Mouse (Mus musculus) heart, adult 2 months (tissue): Measurements from ENCODE around the gene Prss16. TPM values are rescaled to one million over a fixed set of nuclear protein-coding genes. Genes with fewer than 3 reads are reported as not detected.
A peak's percentile ranks its signal among the peaks of the same experiment; 100 is the strongest.

Experiments used
- DNase-seq, 2 experiments: peaks; one replicate each; pipeline ENCODE4 v3.0.0; 2021
- H3K27ac ChIP-seq: fragments of 200-600 bp; 2 replicates; pipeline ENCODE4 v1.8.1; 2022
- H3K27me3 ChIP-seq: fragments of 200-500 bp; 2 replicates; pipeline ENCODE4 v1.6.1; 2012; ENCODE audit warnings: mild to moderate bottlenecking, low read length, inconsistent platforms, mixed read lengths; ENCODE audit not compliant: control insufficient read depth, insufficient read depth
- H3K36me3 ChIP-seq: fragments of 200-500 bp; 2 replicates; pipeline ENCODE4 v1.6.1; 2012; ENCODE audit warnings: low read length, inconsistent platforms; ENCODE audit not compliant: control insufficient read depth, insufficient read depth
- H3K4me1 ChIP-seq: fragments of 200-500 bp; 2 replicates; pipeline ENCODE4 v1.6.1; 2011; ENCODE audit warnings: low read length; ENCODE audit not compliant: control insufficient read depth, insufficient read depth
- H3K4me3 ChIP-seq: fragments of 200-600 bp; 2 replicates; pipeline ENCODE4 v1.8.1; 2022
- H3K79me2 ChIP-seq: fragments of 200-500 bp; replicated peaks from 2 replicates; pipeline ENCODE4 v1.6.1; 2012; ENCODE audit warnings: mild to moderate bottlenecking, inconsistent platforms, low read length, moderate library complexity, mixed read lengths; ENCODE audit not compliant: control insufficient read depth, insufficient read depth
- H3K9ac ChIP-seq: fragments of 200-500 bp; 2 replicates; pipeline ENCODE4 v1.6.1; 2012; ENCODE audit warnings: low read depth, mild to moderate bottlenecking, control low read depth, inconsistent platforms, low read length, mixed read lengths
- CTCF ChIP-seq: fragments of 200-600 bp; IDR thresholded peaks from 2 replicates; pipeline ENCODE4 v1.8.1; 2022; ENCODE audit warnings: antibody characterized with exemption, mild to moderate bottlenecking, moderate library complexity
- EP300 ChIP-seq: fragments of 200-500 bp; IDR thresholded peaks from 2 replicates; pipeline ENCODE4 v1.6.1; 2011; ENCODE audit warnings: low read depth, low read length, control low read depth; ENCODE audit not compliant: insufficient read depth
- POLR2A ChIP-seq: fragments of 200-500 bp; IDR thresholded peaks from 2 replicates; pipeline ENCODE4 v1.6.1; 2011; ENCODE audit warnings: mild to moderate bottlenecking, low read depth, low read length, control low read depth; ENCODE audit not compliant: insufficient read depth
- WGBS: fragments of 180-500 bp; shearing (Covaris S2); methylation state at CpG from one replicate; pipeline ENCODE4 v1.1.7; 2018; 5-methylcytosine and 5-hydroxymethylcytosine counted together
- intact Hi-C: fragments of 180-260 bp; cut with DNase I; formaldehyde crosslinking; loops from one replicate; pipeline ENCODE4 v1.15.1; 2025
- microRNA-seq, 2 experiments: library from miRNA; unstranded; fragments of <30 nt; microRNA quantifications; one replicate each; pipeline ENCODE4 v1.2.0; 2021
- polyA plus RNA-seq: library from polyadenylated mRNA; depleted of rRNA; stranded (reverse); fragments of >200 nt; gene quantifications from 2 replicates; pipeline ENCODE4 v1.2.3, GENCODE M21; 2012; rRNA removed
- total RNA-seq, 2 experiments: library from RNA; stranded (reverse); gene quantifications; 2 replicates each; pipeline ENCODE4 v1.2.3; 2021

The Prss16 gene
- total and polyA plus RNA-seq, 3 experiments: not detected

- H3K79me2 ChIP-seq: no peaks in the 10 kb centered on the region
- DNase-seq: peak; percentile 75 to 78
- no peaks in the 10 kb centered on the region for H3K27me3 ChIP-seq
- H3K4me1 ChIP-seq: no peaks in the 10 kb centered on the region
- H3K4me3 ChIP-seq: peak overlapping the region; percentile 96
- peak overlapping the region; percentile 97 for H3K27ac ChIP-seq
- TF ChIP-seq EP300 (peak; percentile 72; the same call in 1 of the 2 replicates), CTCF (no peak)
- intact Hi-C loops: loop anchor here (1.0 to 5.0 kb wide), 5 partner anchors 20 to 263 kb away; no protein-coding TSS in a partner anchor
- no peaks in the 10 kb centered on the region for H3K36me3 ChIP-seq
- WGBS: 5% methylated on average over 20 of the region's 20 CpGs
- H3K9ac ChIP-seq: peak overlapping the region; percentile 87
These were observed 34.6 kb downstream of the Prss16 start for GRCm38 (mm10) chr13:21974726-21975473.

- no peaks in the 10 kb centered on the region for H3K4me1 ChIP-seq
- peak overlapping the region; percentile 96 for H3K4me3 ChIP-seq
- under 1% methylated on average over 23 of the region's 23 CpGs for WGBS
- H3K9ac ChIP-seq: peak overlapping the region; percentile 87
- DNase-seq: peak; percentile 91
- peak; percentile 46; the same call in 1 of the 2 replicates for TF ChIP-seq EP300
- peak; percentile 97 for TF ChIP-seq CTCF
- 0 out of 2 replicates have a peak, but pooled peaks have one; percentile 11 for TF ChIP-seq POLR2A
- no peaks in the 10 kb centered on the region for H3K27me3 ChIP-seq
- H3K27ac ChIP-seq: peak overlapping the region; percentile 97
- intact Hi-C loops: loop anchor here (1.0 to 5.0 kb wide), 5 partner anchors 21 to 262 kb away; no protein-coding TSS in a partner anchor
- H3K36me3 ChIP-seq: no peaks in the 10 kb centered on the region
- no peaks in the 10 kb centered on the region for H3K79me2 ChIP-seq
These were observed 35.3 kb downstream of the Prss16 start for GRCm38 (mm10) chr13:21974221-21974725.

- DNase-seq: no peak
- intact Hi-C loops: loop anchor here (5.0 kb wide), 1 partner anchor 259 kb away; no protein-coding TSS in a partner anchor
- H3K79me2 ChIP-seq: no peaks in the 10 kb centered on the region
- 45% methylated on average over 3 of the region's 3 CpGs for WGBS
- H3K27me3 ChIP-seq: no peaks in the 10 kb centered on the region
- no peak overlapping the region for H3K4me3 ChIP-seq
- no peak for TF ChIP-seq EP300
- TF ChIP-seq POLR2A: no peak
- no peak for TF ChIP-seq CTCF
- no peaks in the 10 kb centered on the region for H3K4me1 ChIP-seq
- no peak overlapping the region for H3K9ac ChIP-seq
- no peaks in the 10 kb centered on the region for H3K36me3 ChIP-seq
- H3K27ac ChIP-seq: no peak overlapping the region
These were observed 37.9 kb downstream of the Prss16 start for GRCm38 (mm10) chr13:21971641-21972040.

- Histone ChIP-seq H3K9ac (no peak overlapping the region), H3K4me3 (no peak overlapping the region), H3K27me3 (no peaks in the 10 kb centered on the region), H3K4me1 (no peaks in the 10 kb centered on the region), H3K36me3 (no peaks in the 10 kb centered on the region), H3K79me2 (no peaks in the 10 kb centered on the region), H3K27ac (no peak overlapping the region)
- no peak for TF ChIP-seq CTCF
- no peak for TF ChIP-seq POLR2A
- no peak for TF ChIP-seq EP300
- intact Hi-C loops: loop anchor here (5.0 kb wide), 1 partner anchor 258 kb away; no protein-coding TSS in a partner anchor
- no peak for DNase-seq
- 24% methylated on average over 2 of the region's 2 CpGs for WGBS
These were observed 39.7 kb downstream of the Prss16 start for GRCm38 (mm10) chr13:21969816-21970215.

GRCm38 (mm10) chr13:21969269-21969668 lies 40.3 kb downstream of the Prss16 start:
- Histone ChIP-seq H3K27me3 (no peaks in the 10 kb centered on the region), H3K79me2 (no peaks in the 10 kb centered on the region), H3K4me3 (no peak overlapping the region), H3K9ac (no peak overlapping the region), H3K4me1 (no peaks in the 10 kb centered on the region), H3K36me3 (no peaks in the 10 kb centered on the region), H3K27ac (no peak overlapping the region)
- DNase-seq: no peak
- TF ChIP-seq POLR2A (no peak), CTCF (no peak), EP300 (no peak)
- WGBS: 44% methylated on average over 1 of the region's 1 CpGs
- intact Hi-C loops: no loop called here

Small RNAs within 50 kb of the gene (microRNA-seq; reads per million reads assigned to microRNA genes)
- gene Gm44390 (0 reads per million in 2 experiments), gene Gm44486 (0 reads per million in 2 experiments)

Other genes starting within 250 kb of the Prss16 start
- gene Hist1h1b, start 229.1 kb downstream of the Prss16 start, total RNA-seq: 1 to 10 TPM; 2.3 to 2.5 TPM
- not detected in 2 replicates for gene Hist1h1b, start 229.1 kb downstream of the Prss16 start, polyA plus RNA-seq
- gene Hist1h3i, start 226.4 kb downstream of the Prss16 start, total RNA-seq: 10 to 100 TPM in 1 of 2 experiments, 1 to 10 TPM in 1; 9.1 to 13.1 TPM
- gene Hist1h3i, start 226.4 kb downstream of the Prss16 start, polyA plus RNA-seq: 1.1 and 1.7 TPM in 2 replicates
- gene Hist1h2an, start 222.5 kb downstream of the Prss16 start, total RNA-seq: not detected
- gene Hist1h2an, start 222.5 kb downstream of the Prss16 start, polyA plus RNA-seq: not detected in 2 replicates
- 1 to 10 TPM; 1.9 to 2.3 TPM for gene Hist1h2bp, start 222.3 kb downstream of the Prss16 start, total RNA-seq
- not detected in 2 replicates for gene Hist1h2bp, start 222.3 kb downstream of the Prss16 start, polyA plus RNA-seq
- gene Hist1h2bq, start 199.5 kb downstream of the Prss16 start, total RNA-seq: 10 to 100 TPM; 24.4 to 26.4 TPM
- 3.5 and 12.7 TPM in 2 replicates for gene Hist1h2bq, start 199.5 kb downstream of the Prss16 start, polyA plus RNA-seq
- gene Hist1h2ao, start 199.3 kb downstream of the Prss16 start, total RNA-seq: 1 to 10 TPM in 1 of 2 experiments, not detected in 1; 7.1 TPM
- not detected in 2 replicates for gene Hist1h2ao, start 199.3 kb downstream of the Prss16 start, polyA plus RNA-seq
- 10 to 100 TPM; 42.6 to 56.8 TPM for gene Hist1h4m, start 198.0 kb downstream of the Prss16 start, total RNA-seq
- 1.6 TPM in 1 of 2 replicates, not detected in the other for gene Hist1h4m, start 198.0 kb downstream of the Prss16 start, polyA plus RNA-seq
- 1 to 10 TPM; 3.7 to 4.9 TPM for gene Hist1h4n, start 177.5 kb downstream of the Prss16 start, total RNA-seq
- gene Hist1h4n, start 177.5 kb downstream of the Prss16 start, polyA plus RNA-seq: 1.7 and 4.4 TPM in 2 replicates
- gene Hist1h2ap, start 176.2 kb downstream of the Prss16 start, total RNA-seq: 1 to 10 TPM; 2.8 to 9.6 TPM
- 1.1 and 3.4 TPM in 2 replicates for gene Hist1h2ap, start 176.2 kb downstream of the Prss16 start, polyA plus RNA-seq
- gene Hist1h2br, start 176.0 kb downstream of the Prss16 start, total RNA-seq: 10 to 100 TPM; 24.3 to 26.7 TPM
- 3.5 and 12.7 TPM in 2 replicates for gene Hist1h2br, start 176.0 kb downstream of the Prss16 start, polyA plus RNA-seq
- gene Zfp184, start 64.6 kb downstream of the Prss16 start, total RNA-seq: under 1 TPM; 0.70 to 0.73 TPM
- gene Zfp184, start 64.6 kb downstream of the Prss16 start, polyA plus RNA-seq: 0.35 and 0.43 TPM in 2 replicates
- gene Pom121l2, start 28.5 kb downstream of the Prss16 start, total RNA-seq: not detected
- gene Pom121l2, start 28.5 kb downstream of the Prss16 start, polyA plus RNA-seq: 0.06 TPM in 2 replicates
- gene Hist1h2ah, start 25.8 kb upstream of the Prss16 start, total RNA-seq: 1 to 10 TPM; 8.1 to 10.0 TPM
- gene Hist1h2ah, start 25.8 kb upstream of the Prss16 start, polyA plus RNA-seq: 1.1 TPM in 1 of 2 replicates, not detected in the other
- gene Hist1h2bk, start 26.1 kb upstream of the Prss16 start, total RNA-seq: 10 to 100 TPM in 1 of 2 experiments, 1 to 10 TPM in 1; 7.3 to 10.0 TPM
- gene Hist1h2bk, start 26.1 kb upstream of the Prss16 start, polyA plus RNA-seq: not detected in 2 replicates
- gene Hist1h4i, start 31.6 kb upstream of the Prss16 start, total RNA-seq: 10 to 100 TPM; 11.9 to 18.1 TPM
- 5.8 and 8.3 TPM in 2 replicates for gene Hist1h4i, start 31.6 kb upstream of the Prss16 start, polyA plus RNA-seq
- gene Hist1h2ag, start 33.2 kb upstream of the Prss16 start, total RNA-seq: 1 to 10 TPM; 1.7 to 4.3 TPM
- not detected in 2 replicates for gene Hist1h2ag, start 33.2 kb upstream of the Prss16 start, polyA plus RNA-seq
- 1 to 10 TPM; 2.8 to 3.6 TPM for gene Hist1h2bj, start 33.5 kb upstream of the Prss16 start, total RNA-seq
- 0.59 TPM in 1 of 2 replicates, not detected in the other for gene Hist1h2bj, start 33.5 kb upstream of the Prss16 start, polyA plus RNA-seq
- gene Vmn1r188, start 74.7 kb upstream of the Prss16 start, total RNA-seq: not detected
- gene Vmn1r188, start 74.7 kb upstream of the Prss16 start, polyA plus RNA-seq: not detected in 2 replicates
- gene Vmn1r189, start 96.1 kb upstream of the Prss16 start, total RNA-seq: not detected
- not detected in 2 replicates for gene Vmn1r189, start 96.1 kb upstream of the Prss16 start, polyA plus RNA-seq
- gene Vmn1r191, start 174.2 kb upstream of the Prss16 start, total RNA-seq: not detected
- not detected in 2 replicates for gene Vmn1r191, start 174.2 kb upstream of the Prss16 start, polyA plus RNA-seq
- gene Vmn1r192, start 181.4 kb upstream of the Prss16 start, total RNA-seq: not detected
- not detected in 2 replicates for gene Vmn1r192, start 181.4 kb upstream of the Prss16 start, polyA plus RNA-seq
- gene Vmn1r193, start 213.4 kb upstream of the Prss16 start, total RNA-seq: not detected
- gene Vmn1r193, start 213.4 kb upstream of the Prss16 start, polyA plus RNA-seq: not detected in 2 replicates
- gene Vmn1r194, start 234.5 kb upstream of the Prss16 start, total RNA-seq: not detected
- not detected in 2 replicates for gene Vmn1r194, start 234.5 kb upstream of the Prss16 start, polyA plus RNA-seq